Mouse (Mus musculus) T-helper 1 cell (primary cell): ENCODE measurements at regions not wholly inside any gene's neighbourhood (a gene's known extent, or its start where the extent isn't known, plus 50 kb on each side); places are given as distances from the start of the nearest gene placed in this dataset.

Experiments used
- in situ Hi-C: fragments of 300-600 bp; cut with MboI, MseI; formaldehyde crosslinking; loops from one replicate; pipeline ENCODE4 v1.15.1; 2025; ENCODE audit warnings: high pct_unique_total_duplicates

DNA sequence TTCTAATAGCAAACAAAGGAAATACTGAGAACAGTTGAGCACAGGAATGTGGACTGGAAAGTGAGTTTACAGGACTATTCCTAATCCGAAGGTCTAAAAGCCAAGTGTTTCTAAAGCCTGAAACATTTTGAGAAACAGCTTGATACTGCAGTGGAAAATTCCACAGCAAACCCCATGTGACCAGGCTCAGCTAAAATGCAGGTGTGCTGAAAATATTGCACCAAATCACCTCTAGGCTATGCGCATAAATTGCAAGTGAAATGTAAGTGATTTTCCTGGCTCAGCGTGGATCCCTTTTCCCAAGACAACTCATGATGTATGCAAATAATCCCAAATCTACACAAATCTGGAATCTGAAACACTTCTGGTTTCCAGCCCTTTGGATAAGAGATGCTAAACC, 57.1 kb upstream of the Tut7 start:
- in situ Hi-C loops: no loop called here

DNA sequence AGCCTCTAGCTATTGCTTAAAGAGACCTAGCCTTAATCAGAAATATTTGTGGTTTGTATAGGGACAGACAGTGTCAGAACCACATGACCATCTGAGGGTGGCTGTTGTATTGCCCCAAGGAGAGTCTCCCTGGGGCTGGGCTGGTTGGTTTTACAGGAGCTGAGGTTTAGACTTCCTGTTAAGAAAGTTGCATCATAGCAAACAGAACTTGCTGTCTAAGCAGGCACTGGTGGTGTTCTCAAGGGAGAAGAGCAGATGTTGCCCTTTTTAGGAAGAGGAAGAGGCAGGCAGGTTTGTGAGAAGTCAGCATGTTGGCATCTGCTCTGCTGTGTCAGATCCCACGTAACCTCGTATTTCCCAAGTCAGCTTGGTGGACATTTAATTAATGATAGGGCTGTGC, 52.7 kb upstream of the Tut7 start:
- in situ Hi-C loops: no loop called here

- in situ Hi-C loops: no loop called here
Observed at GRCm38 (mm10) chr13:59874137-59874931, 51.4 kb upstream of the Tut7 start.
